Mouse (Mus musculus): ENCODE measurements around the gene Ttc24.

Gene Ttc24

DNA sequence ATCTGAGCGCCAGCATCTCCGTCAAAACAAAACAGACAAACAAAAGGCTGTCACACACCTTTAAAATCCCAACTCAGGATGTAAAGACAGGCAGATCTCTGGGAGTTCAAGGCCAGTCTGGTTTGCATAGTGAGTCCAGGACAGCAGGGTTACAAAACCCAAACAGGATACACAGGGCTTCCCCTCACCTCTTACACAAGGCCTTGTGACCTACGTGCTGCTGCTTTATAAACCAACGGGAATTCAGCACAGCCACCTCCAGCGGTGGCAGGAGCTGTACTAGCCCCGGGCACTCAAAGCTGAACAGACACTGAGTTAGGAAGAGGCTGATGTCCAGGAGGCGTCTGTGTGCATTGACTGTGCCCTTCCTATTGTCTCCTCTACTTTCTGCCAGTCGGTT, 663 bp downstream of the Ttc24 start:
- DNase-seq: no peak

DNA sequence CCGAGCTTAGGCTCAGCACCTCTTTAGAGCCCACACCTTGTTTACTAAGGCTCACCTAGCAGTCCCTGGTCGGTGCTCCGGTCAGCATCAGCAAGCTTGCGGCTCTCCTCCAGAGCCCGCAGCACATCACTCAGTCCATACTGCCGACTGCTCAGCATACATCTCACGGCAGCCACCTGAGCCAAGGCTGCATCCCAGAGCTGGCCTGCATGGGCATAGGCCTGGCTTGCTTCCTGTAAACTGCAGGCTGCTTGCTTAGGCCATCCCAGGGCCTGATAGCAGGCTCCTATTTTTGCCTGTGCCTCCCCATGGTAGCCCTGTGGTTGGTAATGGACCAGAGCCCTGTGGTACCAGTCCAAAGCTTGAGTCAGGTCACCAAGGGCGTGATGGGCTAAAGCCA, 3.3 kb downstream of the Ttc24 start:
- no peak for DNase-seq

DNA sequence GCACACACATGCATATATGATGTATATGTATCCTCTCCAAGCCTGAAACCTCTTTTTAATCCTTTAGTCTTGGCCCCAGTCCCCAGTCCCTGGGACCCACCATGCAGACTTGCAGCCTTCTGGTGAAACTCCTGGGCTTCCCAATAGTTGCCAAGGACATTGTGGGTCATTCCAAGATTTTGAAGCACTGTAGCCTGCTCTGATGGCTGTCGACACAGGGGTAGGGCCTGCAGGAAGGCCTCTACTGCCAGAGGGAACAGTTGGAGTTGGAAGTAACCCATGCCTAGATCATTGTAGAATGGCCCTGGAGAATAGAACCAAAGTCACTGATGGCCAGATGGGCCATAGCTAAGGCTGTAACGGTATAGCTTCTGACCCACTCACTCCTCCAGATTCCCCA, 3.8 kb downstream of the Ttc24 start:
- DNase-seq: no peak

DNA sequence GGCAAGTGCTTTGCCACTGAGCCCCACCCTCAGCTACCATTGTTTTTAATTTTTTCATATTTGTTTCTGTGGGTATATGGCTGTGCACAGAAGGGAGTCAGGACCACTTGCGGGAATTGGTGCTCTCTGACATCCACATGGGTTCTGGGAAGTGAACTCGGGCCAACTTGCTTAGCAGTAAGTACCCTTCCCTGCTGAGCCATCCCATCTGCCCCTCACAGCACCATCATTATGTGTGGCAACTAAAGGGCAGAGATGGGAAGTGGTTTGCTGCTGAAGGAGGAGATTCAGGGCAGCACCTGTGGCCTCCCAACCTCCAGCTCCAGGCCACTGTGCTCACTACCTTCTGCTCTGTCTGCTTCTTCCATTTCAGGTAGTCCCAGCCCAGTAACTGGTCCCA, 4.5 kb downstream of the Ttc24 start:
- no peak for DNase-seq

DNA sequence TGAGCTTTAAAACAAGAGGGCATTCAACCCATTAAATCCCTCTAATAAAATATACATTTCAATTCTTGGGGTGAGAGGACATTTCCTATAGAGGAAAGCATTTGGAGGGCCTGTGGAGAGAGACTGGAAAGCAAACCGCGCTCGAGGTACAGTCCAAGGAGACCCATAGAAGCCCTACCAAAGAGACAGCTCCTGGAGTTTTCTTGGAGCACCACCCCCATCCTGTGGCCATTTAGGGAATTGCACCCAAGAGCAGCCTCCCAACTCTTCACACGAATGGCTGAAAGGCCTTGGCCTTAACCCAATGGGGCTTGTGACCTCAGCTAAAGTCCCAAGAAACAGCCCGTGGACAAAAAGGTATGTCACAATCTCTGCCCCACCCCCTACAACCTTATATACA, 6.3 kb downstream of the Ttc24 start:
- peak; percentile 84 to 87 for DNase-seq

DNA sequence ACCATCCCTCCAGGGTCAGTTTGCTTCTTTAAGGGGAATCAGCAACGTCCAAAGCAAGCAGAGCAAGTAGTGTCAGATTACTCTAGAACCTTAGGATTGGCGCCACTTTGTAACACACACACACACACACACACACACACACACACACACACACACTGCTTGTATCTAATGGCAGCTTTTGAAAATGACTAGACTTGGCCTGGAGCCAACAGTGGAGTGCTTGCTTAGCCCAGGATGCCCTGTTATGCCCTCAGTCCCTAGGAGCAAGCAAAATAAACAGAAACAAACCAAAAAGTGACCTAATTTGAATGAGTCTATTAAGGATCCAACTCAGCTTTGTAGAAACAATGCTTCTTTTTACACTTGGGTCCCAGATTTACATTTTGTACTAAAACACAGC, 9.7 kb downstream of the Ttc24 start:
- DNase-seq: peak; percentile 76 to 84

DNA sequence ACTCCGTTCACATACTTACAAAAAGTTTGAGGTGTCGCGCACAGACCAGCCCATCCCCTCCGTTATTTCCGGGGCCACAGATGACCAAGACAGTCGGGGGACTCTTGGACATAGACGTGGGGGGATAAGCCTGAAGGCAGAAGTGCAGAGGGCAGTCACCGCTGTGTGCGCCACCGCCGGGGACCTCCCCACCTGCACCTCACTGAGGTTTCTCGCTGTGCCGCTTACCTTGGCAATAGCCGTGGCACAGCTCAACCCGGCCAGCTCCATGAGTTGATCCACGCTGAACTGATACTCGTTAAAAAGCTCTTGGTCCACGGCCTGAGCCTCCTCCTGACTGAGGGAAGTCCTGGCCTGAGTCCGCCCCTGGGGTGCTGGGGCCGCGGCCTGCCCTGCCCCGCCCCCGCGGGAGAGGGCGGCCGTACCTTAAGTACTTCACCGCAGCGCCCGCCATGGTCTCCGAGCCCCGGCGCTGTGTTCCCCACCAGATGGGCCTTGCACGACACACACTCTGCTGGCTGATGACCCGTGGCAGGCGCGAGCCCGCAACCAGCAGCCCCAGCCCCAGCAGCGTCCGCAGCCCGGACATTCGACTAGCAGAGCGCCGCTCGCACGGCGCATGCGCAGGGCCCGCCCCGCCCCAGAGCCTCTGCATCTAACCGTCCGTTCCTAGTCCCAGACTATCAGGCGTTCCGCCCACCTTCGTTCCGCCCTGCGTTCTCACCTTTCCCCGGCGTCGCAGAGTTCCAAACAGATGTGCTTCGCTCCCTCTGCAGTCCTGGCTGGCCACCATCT, 20.0 kb downstream of the Ttc24 start, which contains the start of gene Naxe:
TSS of gene Naxe (minus strand) at position 594 of the 795 bp plus-strand sequence.
- DNase-seq: peak; percentile 85 to 88

DNA sequence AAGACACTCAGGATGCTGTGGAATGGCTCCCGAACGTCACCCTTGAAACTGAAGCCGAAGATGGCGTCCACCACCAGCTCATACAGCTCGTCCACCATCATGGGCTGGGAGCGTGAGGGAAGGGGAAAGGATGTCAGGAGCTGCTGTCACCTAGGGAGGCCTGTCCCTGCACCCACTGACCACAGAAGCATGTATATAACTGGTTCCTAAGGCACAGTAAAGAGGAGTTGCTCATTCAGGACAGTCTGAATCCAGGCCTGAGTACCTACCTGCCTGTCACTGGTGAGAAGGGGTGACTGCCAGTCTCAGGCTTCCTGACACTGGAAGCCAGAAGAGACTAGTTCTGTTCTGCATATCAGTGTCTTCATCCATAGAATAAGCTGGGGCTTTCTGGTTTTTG, 21.1 kb downstream of the Ttc24 start:
- no peak for DNase-seq

DNA sequence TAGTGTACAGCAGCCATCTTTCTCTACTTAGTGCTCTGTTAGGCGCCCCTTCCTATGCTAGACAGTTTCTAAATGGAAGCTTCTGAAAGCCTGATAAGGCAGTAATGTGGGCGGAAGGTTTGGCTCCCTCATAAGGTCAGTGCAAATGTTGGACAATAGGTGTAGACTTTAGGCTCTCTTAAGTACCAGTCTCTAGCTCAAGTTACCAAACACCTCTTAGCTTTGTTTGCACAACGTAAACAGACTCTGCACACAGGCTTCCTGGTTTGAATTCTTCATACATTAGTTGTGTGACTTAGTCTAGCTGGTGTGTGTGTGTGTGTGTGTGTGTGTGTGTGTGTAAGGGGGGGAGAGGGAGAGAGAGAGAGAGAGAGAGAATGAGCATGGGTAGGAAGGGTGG, 28.6 kb downstream of the Ttc24 start:
- DNase-seq: peak; percentile 47 to 77

DNA sequence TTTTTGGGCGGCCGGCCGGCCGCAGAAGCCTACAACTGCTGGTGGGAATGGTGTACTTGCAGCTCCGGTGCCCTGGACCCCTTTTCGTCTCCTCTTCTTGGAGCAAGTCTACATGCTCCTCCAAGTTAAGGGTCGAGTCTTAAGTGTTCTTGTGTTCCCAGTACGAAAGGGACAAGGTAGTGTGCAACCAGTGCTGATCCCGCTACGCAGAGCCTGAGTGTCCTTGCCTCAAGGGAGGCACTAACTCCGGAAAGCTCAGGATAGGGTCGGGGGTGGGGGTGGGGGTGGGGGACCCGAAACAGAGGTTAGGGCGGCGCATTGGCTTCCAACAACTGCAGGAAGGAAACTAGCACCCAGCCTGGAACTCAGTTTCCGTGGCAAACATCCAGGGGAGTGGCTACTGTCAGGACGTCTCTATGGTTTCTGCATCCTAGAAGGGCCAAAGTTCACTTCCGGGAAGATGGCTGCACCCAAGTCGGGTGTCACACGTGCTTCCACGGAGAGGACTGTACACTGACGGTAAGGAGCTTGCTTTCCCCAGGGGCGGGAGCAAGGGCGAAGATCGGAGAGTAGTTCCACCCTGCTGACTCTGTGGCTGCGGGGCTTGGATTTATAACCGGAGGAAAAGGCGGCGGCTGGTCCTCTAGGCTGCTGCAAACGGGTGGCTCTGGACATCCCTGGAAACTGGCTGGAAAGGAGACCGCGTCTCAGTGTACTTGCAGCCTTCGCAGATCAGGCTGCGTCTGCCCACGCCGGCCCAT, 35.3 kb downstream of the Ttc24 start, which contains the start of gene Gpatch4:
TSS of gene Gpatch4 (plus strand) at position 448 of the 761 bp plus-strand sequence.
- peak; percentile 84 to 92 for DNase-seq

DNA sequence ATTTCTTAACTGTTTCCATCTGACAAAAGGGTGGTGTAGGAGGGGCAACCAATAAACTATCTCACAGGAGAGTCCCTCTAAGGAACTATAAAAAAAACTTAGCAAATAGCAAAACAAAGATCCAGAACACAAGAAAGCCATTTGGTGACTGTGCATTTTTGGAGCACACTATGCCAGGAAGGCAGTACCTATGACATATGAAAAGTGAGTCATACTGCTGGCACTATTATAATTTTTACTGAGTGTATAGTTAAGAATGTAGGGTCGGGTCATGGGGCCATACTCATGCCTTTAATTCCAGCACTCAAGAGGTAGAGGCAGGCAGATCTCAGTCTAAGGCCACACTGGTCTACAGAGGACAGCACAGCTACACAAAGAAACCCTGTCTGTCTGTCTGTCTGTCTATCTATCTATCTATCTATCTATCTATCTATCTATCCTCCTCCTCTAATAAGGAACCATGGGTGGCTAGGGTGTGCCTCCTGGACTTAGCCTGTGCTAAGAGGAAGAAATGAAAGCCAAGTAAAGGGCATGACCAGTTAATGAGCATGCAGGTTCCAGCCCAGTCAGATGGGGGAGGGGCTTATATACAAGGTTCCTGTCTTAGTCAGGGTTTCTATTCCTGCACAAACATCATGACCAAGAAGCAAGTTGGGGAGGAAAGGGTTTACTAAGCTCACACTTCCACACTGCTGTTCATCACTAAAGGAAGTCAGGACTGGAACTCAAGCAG, 42.4 kb downstream of the Ttc24 start:
- no peak for DNase-seq

DNA sequence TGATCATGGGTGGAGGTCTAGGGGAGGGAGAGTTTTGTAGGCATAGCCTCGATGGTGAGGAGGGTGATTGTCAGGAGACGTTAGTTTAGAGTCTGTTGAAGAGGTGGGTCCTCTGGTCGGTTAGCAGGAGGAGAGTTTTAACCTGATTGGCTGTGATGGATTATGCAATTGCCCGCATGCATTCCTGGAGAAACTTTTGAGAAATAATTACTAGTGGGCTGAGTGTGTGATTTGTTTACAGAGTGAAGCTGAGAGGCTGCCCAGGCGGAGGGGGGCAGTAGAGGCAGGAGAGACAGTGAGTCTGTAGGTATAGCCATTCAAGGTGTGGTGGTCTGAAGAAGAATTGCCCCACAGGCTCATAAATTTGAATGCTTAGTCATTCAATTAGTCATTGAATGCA, 44.6 kb downstream of the Ttc24 start:
- DNase-seq: peak; percentile 68 to 70

DNA sequence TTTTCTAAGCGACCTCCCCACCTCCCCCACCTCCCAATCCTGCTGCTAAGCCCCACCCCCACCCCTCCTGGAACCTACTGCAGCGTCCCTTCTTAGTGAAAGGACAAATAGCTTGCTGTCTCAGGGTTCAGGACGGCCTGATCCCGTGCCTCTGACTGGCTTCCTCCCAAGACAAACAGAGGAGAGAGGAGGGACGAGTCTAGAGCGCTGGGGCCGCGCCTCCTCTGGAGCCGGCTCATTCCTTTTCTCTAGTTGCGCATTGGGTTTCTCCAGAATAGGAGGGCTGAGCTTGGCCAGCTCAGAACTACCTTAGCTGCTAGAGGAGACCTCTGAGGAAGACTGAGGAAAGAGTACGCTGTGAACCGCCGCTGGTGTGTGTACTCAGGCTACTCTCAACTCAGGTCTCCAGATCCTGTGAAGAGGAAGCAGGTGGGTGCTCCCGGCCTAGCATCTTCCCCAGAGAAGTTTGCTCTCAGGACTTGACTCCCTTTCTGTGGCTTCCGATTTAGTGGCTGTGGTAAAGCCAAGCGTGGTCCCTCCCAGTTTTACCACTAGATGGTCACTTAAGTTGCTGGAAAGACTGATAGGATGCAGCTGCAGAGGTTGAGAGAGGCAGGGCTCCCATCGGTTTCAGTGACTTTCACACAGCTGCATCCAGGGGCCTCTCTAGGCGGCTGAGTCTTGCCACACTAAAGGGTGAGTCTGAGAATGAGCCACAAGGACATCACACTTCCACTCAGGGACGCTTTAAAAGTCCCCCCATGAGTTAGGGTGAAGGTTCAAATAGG, 47.3 kb downstream of the Ttc24 start:
- peak; percentile 86 to 90 for DNase-seq

DNA sequence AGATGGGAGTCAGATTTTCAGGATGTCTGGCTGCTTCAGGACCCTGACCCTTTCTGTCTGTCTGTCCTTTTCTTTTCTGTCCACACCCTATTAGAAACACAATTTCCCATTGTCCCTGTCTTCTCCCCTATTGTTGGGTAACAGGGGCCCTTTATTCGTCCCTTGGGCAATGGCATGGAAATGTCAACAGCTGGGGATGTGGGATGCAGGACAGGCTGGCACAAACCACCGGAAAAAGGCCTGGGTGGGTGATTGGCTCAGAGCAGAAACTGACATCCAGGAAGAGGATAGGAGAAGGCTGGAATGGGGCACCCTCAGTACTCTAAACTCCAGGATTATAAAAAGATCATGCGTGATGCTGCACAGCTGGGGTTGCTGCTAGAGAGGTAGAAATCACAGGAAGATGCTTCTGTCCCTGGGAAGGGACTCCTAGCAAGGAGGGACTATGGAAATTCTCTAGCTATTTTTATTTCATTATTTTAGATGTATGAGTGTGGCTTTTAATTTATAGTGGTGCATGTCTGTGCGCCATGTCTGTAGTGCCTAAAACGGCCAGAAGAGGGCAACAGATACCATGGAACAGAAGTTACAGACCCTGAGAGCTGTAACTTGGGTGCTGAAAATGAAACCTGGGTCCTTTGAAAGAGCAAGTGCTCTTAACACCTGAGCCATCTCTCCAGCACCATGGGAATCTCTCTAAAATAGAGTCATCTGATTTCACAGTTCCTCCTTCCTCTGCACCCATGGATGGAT, 50.5 kb downstream of the Ttc24 start, which contains the start of gene Hapln2:
TSS of gene Hapln2 (minus strand) at position 150 of the 753 bp plus-strand sequence.
- DNase-seq: peak in 1 of 2 experiments; percentile 20

DNA sequence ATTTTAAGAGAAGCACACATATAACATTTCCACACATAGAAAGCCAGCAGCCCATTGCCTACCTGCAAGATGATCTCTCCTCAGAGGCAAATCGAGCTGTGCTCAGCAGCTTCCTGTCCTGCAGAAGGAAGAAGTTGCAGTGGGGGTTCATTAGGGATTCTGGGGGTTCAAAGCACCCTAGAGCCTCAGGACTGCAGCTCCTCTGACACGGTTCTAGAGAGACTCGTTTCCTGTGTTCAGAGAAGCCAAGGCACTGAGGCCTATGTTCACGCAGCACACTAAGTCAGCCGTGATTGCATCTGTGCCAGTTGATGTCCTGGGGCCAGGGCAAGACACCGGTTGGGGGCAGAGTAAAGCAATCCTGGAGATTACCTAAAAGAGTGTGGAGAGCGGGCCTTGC, 51.3 kb downstream of the Ttc24 start:
- DNase-seq: no peak

DNA sequence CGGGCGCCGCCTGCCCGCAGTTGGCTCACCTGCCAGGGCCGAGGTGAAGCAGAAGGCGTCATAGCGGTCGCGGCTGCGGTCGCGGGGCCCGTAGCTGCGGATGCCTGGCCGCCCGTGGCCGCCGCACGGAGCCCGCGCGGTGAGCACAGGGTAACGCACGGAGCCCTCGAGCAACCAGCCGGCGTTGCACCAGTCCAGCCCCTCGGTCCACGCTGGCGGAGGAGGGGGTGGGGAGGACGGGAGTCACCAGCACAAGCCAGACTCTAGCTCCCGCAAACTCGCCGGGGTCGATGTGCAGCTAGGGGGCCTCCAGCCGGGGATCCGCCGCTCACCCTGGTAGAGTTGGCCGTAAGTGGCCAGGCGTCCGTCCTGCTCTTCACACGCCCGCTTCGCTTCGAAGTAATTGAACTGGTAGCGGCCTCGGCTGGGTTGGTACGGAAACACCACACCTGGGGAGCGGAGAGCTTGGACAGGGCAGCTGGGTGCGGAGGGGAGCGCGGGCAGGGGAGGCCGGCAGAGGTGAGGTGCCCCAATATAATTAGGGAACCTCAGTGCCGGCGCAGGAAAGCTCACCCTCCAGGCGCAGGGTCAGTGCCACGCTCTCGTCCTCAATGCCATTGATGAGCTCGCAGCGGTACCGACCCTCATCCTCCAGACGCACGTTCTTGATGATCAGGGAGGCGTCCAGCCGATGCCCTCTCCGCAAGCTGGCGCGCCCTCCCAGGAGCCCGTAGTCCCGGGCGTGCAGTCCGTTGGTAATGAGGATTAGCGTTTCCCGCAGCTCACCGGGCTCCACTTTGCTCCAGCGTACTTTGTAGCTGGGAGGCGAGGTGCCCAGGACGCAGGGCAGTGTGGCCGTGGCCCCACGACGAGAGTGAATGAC, 54.7 kb downstream of the Ttc24 start:
- DNase-seq: no peak

DNA sequence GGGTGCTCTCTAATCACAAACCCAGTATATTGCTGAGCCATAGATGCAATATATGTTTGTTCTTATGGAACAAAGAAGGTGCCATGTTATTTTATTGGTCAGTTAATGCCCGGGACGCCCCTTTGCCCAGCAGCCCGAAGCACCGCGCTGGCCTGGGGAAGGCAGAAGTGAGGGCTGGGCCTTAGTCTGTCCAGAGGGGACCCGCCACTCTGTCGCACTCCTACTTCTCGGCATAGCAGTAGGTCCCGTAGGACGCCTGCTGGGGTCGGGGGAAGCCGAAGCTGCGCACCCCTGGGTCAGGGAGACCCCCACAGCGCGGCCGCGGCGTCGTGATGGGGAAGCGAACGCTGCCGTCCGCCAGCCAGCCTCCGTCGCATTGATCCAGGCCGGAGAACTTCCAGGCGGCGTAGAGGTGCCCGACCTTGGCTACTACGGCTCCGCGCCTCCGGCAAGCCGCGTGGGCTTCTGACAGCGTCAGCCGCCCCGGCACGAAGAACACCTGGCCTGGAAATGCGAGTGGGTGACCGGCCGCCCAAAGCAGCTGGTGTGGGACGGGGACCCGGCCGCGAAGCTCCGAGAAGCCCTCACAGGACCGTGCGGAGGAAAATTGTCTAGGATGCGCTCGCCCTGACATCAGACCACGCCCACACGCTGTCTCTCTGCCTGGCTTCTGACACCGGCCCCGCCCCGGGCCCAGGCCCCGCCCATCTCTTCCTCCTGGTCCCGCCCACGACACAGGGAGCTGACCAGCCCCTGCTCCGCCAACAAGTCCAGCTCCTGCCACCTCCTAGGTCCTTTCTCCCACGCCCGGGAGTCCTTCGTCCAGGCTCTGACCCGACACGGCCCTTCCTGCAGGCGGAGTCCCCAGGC, 55.5 kb downstream of the Ttc24 start:
- DNase-seq: peak; percentile 95 to 96

Data from lung, adult 18-20 months (tissue).